Mouse (Mus musculus) liver, embryonic 14.5 days (tissue): ENCODE measurements around the gene Ets1.

Experiments used
- CTCF ChIP-seq: IDR thresholded peaks from 2 replicates; pipeline ENCODE4 v1.5.1; 2016; ENCODE audit warnings: antibody characterized with exemption, low read depth, control low read depth
- EP300 ChIP-seq: IDR thresholded peaks from 2 replicates; pipeline ENCODE4 v1.6.1; 2016; ENCODE audit warnings: antibody characterized with exemption, low read depth

- TF ChIP-seq CTCF = no peak
- no peak for TF ChIP-seq EP300
These were observed 11.7 kb downstream of the Ets1 start for GRCm38 (mm10) chr9:32647506-32648250.
